Mouse (Mus musculus) testis, postnatal 10 days (tissue): Measurements from ENCODE around the gene Map3k4.

Experiments
- DNase-seq: peaks from one replicate; pipeline ENCODE4 v3.0.0; 2021; ENCODE audit warnings: low spot score

Gene Map3k4

GRCm38 (mm10) chr17:12318663-12319201 is at the start of gene Map3k4:
Gene Map3k4 (minus strand): TSS chr17:12318796.
- peak; percentile 96 for DNase-seq

- peak; percentile 76 for DNase-seq
Observed at GRCm38 (mm10) chr17:12367373-12367930, 48.9 kb upstream of the Map3k4 start.

- DNase-seq: no peak
Observed at GRCm38 (mm10) chr17:12364426-12364735, 45.8 kb upstream of the Map3k4 start.

GRCm38 (mm10) chr17:12363601-12364425 is 45.2 kb upstream of the Map3k4 start:
- DNase-seq: no peak

GRCm38 (mm10) chr17:12359876-12360275 is 41.3 kb upstream of the Map3k4 start:
- no peak for DNase-seq

GRCm38 (mm10) chr17:12352781-12353180 is 34.2 kb upstream of the Map3k4 start:
- DNase-seq: no peak

- DNase-seq: no peak
Observed at GRCm38 (mm10) chr17:12351564-12351963, 33.0 kb upstream of the Map3k4 start.

- no peak for DNase-seq
Observed at GRCm38 (mm10) chr17:12347462-12347861, 28.9 kb upstream of the Map3k4 start.

GRCm38 (mm10) chr17:12343702-12344376 is 25.2 kb upstream of the Map3k4 start:
- no peak for DNase-seq

- no peak for DNase-seq
Observed at GRCm38 (mm10) chr17:12337156-12337555, 18.6 kb upstream of the Map3k4 start.

- peak; percentile 35 for DNase-seq
Observed at GRCm38 (mm10) chr17:12336073-12336868, 17.7 kb upstream of the Map3k4 start.

- DNase-seq: no peak
Observed at GRCm38 (mm10) chr17:12335115-12335514, 16.5 kb upstream of the Map3k4 start.

- peak; percentile 84 for DNase-seq
Observed at GRCm38 (mm10) chr17:12327847-12328518, 9.4 kb upstream of the Map3k4 start.

- no peak for DNase-seq
Observed at GRCm38 (mm10) chr17:12319786-12320185, 1.2 kb upstream of the Map3k4 start.

- DNase-seq: no peak
Observed at GRCm38 (mm10) chr17:12317954-12318651, 493 bp downstream of the Map3k4 start.

- no peak for DNase-seq
Observed at GRCm38 (mm10) chr17:12317607-12317953, 1.0 kb downstream of the Map3k4 start.

GRCm38 (mm10) chr17:12316251-12316650 is 2.3 kb downstream of the Map3k4 start:
- DNase-seq: no peak

- DNase-seq: no peak
Observed at GRCm38 (mm10) chr17:12312248-12312647, 6.3 kb downstream of the Map3k4 start.

GRCm38 (mm10) chr17:12309493-12309892 is 9.1 kb downstream of the Map3k4 start:
- DNase-seq: no peak

- no peak for DNase-seq
Observed at GRCm38 (mm10) chr17:12309059-12309458, 9.5 kb downstream of the Map3k4 start.
